Mouse (Mus musculus) myocyte (in vitro differentiated cells): Measurements from ENCODE around the gene Gm47289. TPM values are rescaled to one million over a fixed set of nuclear protein-coding genes. Genes with fewer than 3 reads are reported as not detected.

ENCODE experiments used
- H3K27me3 ChIP-seq: one replicate; pipeline ENCODE4 v1.6.1; 2011; ENCODE audit not compliant: control insufficient read depth, insufficient read depth, insufficient read length
- H3K36me3 ChIP-seq: one replicate; pipeline ENCODE4 v1.6.1; 2011; ENCODE audit not compliant: control insufficient read depth, insufficient read depth
- H3K4me2 ChIP-seq: one replicate; pipeline ENCODE4 v1.6.1; 2011; ENCODE audit warnings: low read depth, control low read depth
- H3K4me3 ChIP-seq: one replicate; pipeline ENCODE4 v1.5.1; 2011; ENCODE audit warnings: mild to moderate bottlenecking, control low read depth, moderate library complexity
- H3K79me2 ChIP-seq: one replicate; pipeline ENCODE4 v1.6.1; 2011; ENCODE audit not compliant: control insufficient read depth, insufficient read depth
- H3ac ChIP-seq: one replicate; pipeline ENCODE4 v1.6.1; 2011; ENCODE audit not compliant: control insufficient read depth, insufficient read length
- CEBPB ChIP-seq: IDR thresholded peaks from 2 replicates; pipeline ENCODE4 v1.6.1; 2011; ENCODE audit warnings: mild to moderate bottlenecking, moderate library complexity; ENCODE audit not compliant: poor library complexity, insufficient read depth, severe bottlenecking
- E2F4 ChIP-seq: IDR thresholded peaks from one replicate; pipeline ENCODE4 v1.6.1; 2011; ENCODE audit warnings: mild to moderate bottlenecking, control low read depth, moderate library complexity; ENCODE audit not compliant: insufficient read depth
- MAX ChIP-seq: IDR thresholded peaks from one replicate; pipeline ENCODE4 v1.6.1; 2011; ENCODE audit warnings: low read depth, mild to moderate bottlenecking, control low read depth
- MYOD1 ChIP-seq, 3 experiments: IDR thresholded peaks; one replicate each; pipeline ENCODE4 v1.6.1; 2011; ENCODE audit warnings: control low read depth in 2 of 3, low read depth in 2 of 3, mild to moderate bottlenecking in 2 of 3, moderate library complexity in 1 of 3; ENCODE audit not compliant: insufficient read length in 2 of 3, control insufficient read depth in 1 of 3
- MYOG ChIP-seq, 3 experiments: IDR thresholded peaks; one replicate each; pipeline ENCODE4 v1.6.1; 2011; ENCODE audit warnings: control low read depth in 2 of 3, low read depth in 2 of 3, mild to moderate bottlenecking in 2 of 3; ENCODE audit not compliant: insufficient read length in 2 of 3, control insufficient read depth in 1 of 3, insufficient read depth in 1 of 3
- POLR2A ChIP-seq: IDR thresholded peaks from one replicate; pipeline ENCODE4 v1.6.1; 2011; ENCODE audit warnings: low read depth, mild to moderate bottlenecking, control low read depth, moderate library complexity; ENCODE audit not compliant: insufficient read length
- POLR2AphosphoS2 ChIP-seq: IDR thresholded peaks from one replicate; pipeline ENCODE4 v1.6.1; 2011; ENCODE audit warnings: low read depth, control low read depth; ENCODE audit not compliant: insufficient read length
- REST ChIP-seq: IDR thresholded peaks from one replicate; pipeline ENCODE4 v1.6.1; 2011; ENCODE audit warnings: mild to moderate bottlenecking, control low read depth, moderate library complexity; ENCODE audit not compliant: insufficient read depth, insufficient read length
- SRF ChIP-seq: IDR thresholded peaks from one replicate; pipeline ENCODE4 v1.6.1; 2011; ENCODE audit warnings: low read depth; ENCODE audit not compliant: control insufficient read depth, insufficient read length
- TCF12 ChIP-seq: IDR thresholded peaks from one replicate; pipeline ENCODE4 v1.6.1; 2011; ENCODE audit warnings: mild to moderate bottlenecking, control low read depth; ENCODE audit not compliant: poor library complexity, insufficient read depth, severe bottlenecking
- TCF3 ChIP-seq: IDR thresholded peaks from one replicate; pipeline ENCODE4 v1.6.1; 2011; ENCODE audit warnings: low read depth, control low read depth; ENCODE audit not compliant: insufficient read length
- USF1 ChIP-seq: IDR thresholded peaks from one replicate; pipeline ENCODE4 v1.6.1; 2011; ENCODE audit warnings: low read depth, mild to moderate bottlenecking, control low read depth, moderate library complexity
- polyA plus RNA-seq: library from polyadenylated mRNA; unstranded; fragments of >200 nt; fragmentation: generic; extraction: Trizol; gene quantifications from one replicate; pipeline ENCODE4 v1.2.1, GENCODE M21; 2012; ENCODE audit warnings: missing spikeins

Gm47289 gene
- polyA plus RNA-seq, result not detected

GRCm38 (mm10) chr9:119158861-119159260, at the start of gene Gm47289:
Gene Gm47289, plus strand, starts transcription at chr9:119159161.
- no peaks in the 10 kb centered on the region for H3K79me2 ChIP-seq
- H3ac ChIP-seq, result no peak within 1 kb of the TSS
- no peak within 1 kb of the TSS for H3K4me3 ChIP-seq
- no peak within 1 kb of the TSS for H3K4me2 ChIP-seq
- no peak for TF ChIP-seq CEBPB
- TF ChIP-seq USF1, result no peak
- no peak for TF ChIP-seq MYOG (IDR thresholded peaks at IDR 0.05; ENCODE audit: control insufficient read depth in 1 of 3, insufficient read depth in 1 of 3, insufficient read length in 2 of 3, low read depth in 2 of 3)
- TF ChIP-seq POLR2AphosphoS2, result no peak
- no peak for TF ChIP-seq MAX
- no peak for TF ChIP-seq TCF12
- no peak for TF ChIP-seq POLR2A
- no peak for TF ChIP-seq E2F4
- TF ChIP-seq REST, result no peak
- TF ChIP-seq TCF3, result no peak
- no peak for TF ChIP-seq MYOD1 (IDR thresholded peaks at IDR 0.05; ENCODE audit: control insufficient read depth in 1 of 3, insufficient read length in 2 of 3, low read depth in 2 of 3)
- no peak for TF ChIP-seq SRF
- peaks cover 56% of the 10 kb centered on the region for H3K27me3 ChIP-seq
- no peaks in the 10 kb centered on the region for H3K36me3 ChIP-seq

- H3K27me3 ChIP-seq, result no peaks in the 10 kb centered on the region
- no peak overlapping the region for H3K4me2 ChIP-seq
- TF ChIP-seq POLR2A (no peak), E2F4 (no peak), POLR2AphosphoS2 (no peak), MAX (no peak), MYOD1 (IDR thresholded peaks at IDR 0.05; ENCODE audit: control insufficient read depth in 1 of 3, insufficient read length in 2 of 3, low read depth in 2 of 3) (no peak), MYOG (IDR thresholded peaks at IDR 0.05; ENCODE audit: control insufficient read depth in 1 of 3, insufficient read depth in 1 of 3, insufficient read length in 2 of 3, low read depth in 2 of 3) (no peak), SRF (no peak), USF1 (no peak), CEBPB (no peak), REST (no peak), TCF12 (no peak)
- no peak overlapping the region for H3K4me3 ChIP-seq
- H3K36me3 ChIP-seq, result no peaks in the 10 kb centered on the region
- no peaks in the 10 kb centered on the region for H3K79me2 ChIP-seq
- H3ac ChIP-seq, result no peak overlapping the region
These were observed 49.1 kb upstream of the Gm47289 start for GRCm38 (mm10) chr9:119109685-119110353.

GRCm38 (mm10) chr9:119110640-119111039, 48.3 kb upstream of the Gm47289 start:
- H3ac ChIP-seq, result no peak overlapping the region
- no peak overlapping the region for H3K4me3 ChIP-seq
- TF ChIP-seq MYOD1 (IDR thresholded peaks at IDR 0.05; ENCODE audit: control insufficient read depth in 1 of 3, insufficient read length in 2 of 3, low read depth in 2 of 3) (peak in 2 of 3 experiments; percentile 33 to 56), POLR2AphosphoS2 (no peak), TCF3 (no peak), MYOG (IDR thresholded peaks at IDR 0.05; ENCODE audit: control insufficient read depth in 1 of 3, insufficient read depth in 1 of 3, insufficient read length in 2 of 3, low read depth in 2 of 3) (peak; percentile 15 to 76 (median 56)), USF1 (no peak), SRF (no peak), MAX (no peak), REST (no peak), TCF12 (no peak), CEBPB (no peak), POLR2A (no peak), E2F4 (no peak)
- H3K27me3 ChIP-seq, result no peaks in the 10 kb centered on the region
- H3K4me2 ChIP-seq, result no peak overlapping the region
- no peaks in the 10 kb centered on the region for H3K79me2 ChIP-seq
- no peaks in the 10 kb centered on the region for H3K36me3 ChIP-seq

- no peak overlapping the region for H3K4me2 ChIP-seq
- TF ChIP-seq MAX, result no peak
- TF ChIP-seq REST, result no peak
- TF ChIP-seq TCF3, result no peak
- no peak for TF ChIP-seq TCF12
- TF ChIP-seq POLR2A, result no peak
- no peak for TF ChIP-seq USF1
- TF ChIP-seq MYOD1 (IDR thresholded peaks at IDR 0.05; ENCODE audit: control insufficient read depth in 1 of 3, insufficient read length in 2 of 3, low read depth in 2 of 3), result no peak
- no peak for TF ChIP-seq CEBPB
- TF ChIP-seq E2F4, result no peak
- no peak for TF ChIP-seq SRF
- no peak for TF ChIP-seq MYOG (IDR thresholded peaks at IDR 0.05; ENCODE audit: control insufficient read depth in 1 of 3, insufficient read depth in 1 of 3, insufficient read length in 2 of 3, low read depth in 2 of 3)
- TF ChIP-seq POLR2AphosphoS2, result no peak
- no peaks in the 10 kb centered on the region for H3K36me3 ChIP-seq
- H3K79me2 ChIP-seq, result no peaks in the 10 kb centered on the region
- no peaks in the 10 kb centered on the region for H3K27me3 ChIP-seq
- no peak overlapping the region for H3ac ChIP-seq
- no peak overlapping the region for H3K4me3 ChIP-seq
These were observed 44.0 kb upstream of the Gm47289 start for GRCm38 (mm10) chr9:119114911-119115310.
